Mouse (Mus musculus) liver, adult (tissue): ENCODE measurements around the gene Mum1.

Source experiments
- GATA4 ChIP-seq: IDR thresholded peaks from 2 replicates; pipeline ENCODE4 v1.6.1; 2014; ENCODE audit warnings: mild to moderate bottlenecking, low read length; ENCODE audit not compliant: insufficient replicate concordance

The Mum1 gene

GRCm38 (mm10) chr10:80271870-80272585, 45.8 kb downstream of the Mum1 start:
- TF ChIP-seq GATA4 = no peak

- TF ChIP-seq GATA4 = no peak
These were observed 47.6 kb downstream of the Mum1 start for GRCm38 (mm10) chr10:80273847-80274246.

GRCm38 (mm10) chr10:80276238-80276637, 50.0 kb downstream of the Mum1 start:
- TF ChIP-seq GATA4 = no peak

GRCm38 (mm10) chr10:80278390-80278789, 52.2 kb downstream of the Mum1 start:
- no peak for TF ChIP-seq GATA4

GRCm38 (mm10) chr10:80279273-80279672, 53.0 kb downstream of the Mum1 start:
- TF ChIP-seq GATA4 = no peak

GRCm38 (mm10) chr10:80281304-80281703, 55.1 kb downstream of the Mum1 start:
- no peak for TF ChIP-seq GATA4

- TF ChIP-seq GATA4 = no peak
These were observed 55.7 kb downstream of the Mum1 start for GRCm38 (mm10) chr10:80281921-80282371.

- no peak for TF ChIP-seq GATA4
These were observed 56.5 kb downstream of the Mum1 start for GRCm38 (mm10) chr10:80282481-80283441.

GRCm38 (mm10) chr10:80285222-80286070, 59.2 kb downstream of the Mum1 start:
- TF ChIP-seq GATA4 = no peak

GRCm38 (mm10) chr10:80288097-80288496, 61.9 kb downstream of the Mum1 start:
- TF ChIP-seq GATA4 = no peak

- no peak for TF ChIP-seq GATA4
These were observed 62.4 kb downstream of the Mum1 start for GRCm38 (mm10) chr10:80288657-80289056.

- peak; percentile 42; the same call in 1 of the 2 replicates for TF ChIP-seq GATA4
These were observed 66.3 kb downstream of the Mum1 start, which contains the start of gene Rps15 for GRCm38 (mm10) chr10:80292251-80293146. Gene Rps15, plus strand, starts transcription at chr10:80292453.

GRCm38 (mm10) chr10:80293325-80293724, 67.1 kb downstream of the Mum1 start:
- no peak for TF ChIP-seq GATA4
